Mouse (Mus musculus) lung, postnatal 4 days (tissue): ENCODE data around the gene Proca1.

Source experiments
- DNase-seq, 2 experiments: peaks; one replicate each; pipeline ENCODE4 v3.0.0; 2021

Gene Proca1

GRCm38 (mm10) chr11:78193113-78193512, at the start of gene Proca1:
Gene Proca1 (plus strand): TSS chr11:78193392.
- no peak for DNase-seq

GRCm38 (mm10) chr11:78143520-78143919, 49.7 kb upstream of the Proca1 start:
- no peak for DNase-seq

GRCm38 (mm10) chr11:78146168-78146567, 47.0 kb upstream of the Proca1 start:
- DNase-seq = no peak

- no peak for DNase-seq
Observed at GRCm38 (mm10) chr11:78146707-78147543, 46.3 kb upstream of the Proca1 start.

GRCm38 (mm10) chr11:78151161-78151560, 42.0 kb upstream of the Proca1 start:
- DNase-seq = peak in 1 of 2 experiments; percentile 38

GRCm38 (mm10) chr11:78152299-78153231, 40.6 kb upstream of the Proca1 start:
- peak; percentile 80 to 86 for DNase-seq

- DNase-seq = peak in 1 of 2 experiments; percentile 31
Observed at GRCm38 (mm10) chr11:78153778-78154177, 39.4 kb upstream of the Proca1 start.

GRCm38 (mm10) chr11:78155674-78156073, 37.5 kb upstream of the Proca1 start:
- DNase-seq = no peak

GRCm38 (mm10) chr11:78156156-78156699, 37.0 kb upstream of the Proca1 start:
- no peak for DNase-seq

GRCm38 (mm10) chr11:78159096-78159495, 34.1 kb upstream of the Proca1 start:
- peak; percentile 80 to 90 for DNase-seq

GRCm38 (mm10) chr11:78159557-78159956, 33.6 kb upstream of the Proca1 start:
- no peak for DNase-seq

- peak in 1 of 2 experiments; percentile 32 for DNase-seq
Observed at GRCm38 (mm10) chr11:78160171-78160570, 33.0 kb upstream of the Proca1 start.

GRCm38 (mm10) chr11:78160675-78161074, 32.5 kb upstream of the Proca1 start:
- DNase-seq = no peak

- no peak for DNase-seq
Observed at GRCm38 (mm10) chr11:78161169-78161568, 32.0 kb upstream of the Proca1 start.

GRCm38 (mm10) chr11:78161968-78162367, 31.2 kb upstream of the Proca1 start:
- DNase-seq = peak in 1 of 2 experiments; percentile 37

- peak in 1 of 2 experiments; percentile 62 for DNase-seq
Observed at GRCm38 (mm10) chr11:78162504-78162903, 30.7 kb upstream of the Proca1 start.

- DNase-seq = no peak
Observed at GRCm38 (mm10) chr11:78163045-78163444, 30.1 kb upstream of the Proca1 start.

- DNase-seq = peak; percentile 67 to 77
Observed at GRCm38 (mm10) chr11:78163681-78164603, 29.2 kb upstream of the Proca1 start.

- DNase-seq = no peak
Observed at GRCm38 (mm10) chr11:78164604-78164923, 28.6 kb upstream of the Proca1 start.

GRCm38 (mm10) chr11:78164924-78165760, 28.1 kb upstream of the Proca1 start, which contains the start of gene Traf4:
Gene Traf4 (minus strand): TSS chr11:78165589.
- peak; percentile 89 to 91 for DNase-seq

GRCm38 (mm10) chr11:78165761-78166109, 27.5 kb upstream of the Proca1 start:
- peak; percentile 80 to 89 for DNase-seq
